Mouse (Mus musculus) intestine, embryonic 14.5 days (tissue): ENCODE measurements around the gene Gm20765. TPM values are rescaled to one million over a fixed set of nuclear protein-coding genes. Genes with fewer than 3 reads are reported as not detected.
"Not testable (repeated sequence)": the region's sequence is repeated elsewhere in the genome, so short reads cannot be mapped to it uniquely, and the experiment has no call there.

Experiments used
- ATAC-seq: fragments of 200-750 bp; cut with Nextera tagmentation; replicated peaks from 2 replicates; pipeline ENCODE4 v1.8.0; 2017; ENCODE audit warnings: low read depth, moderate number of reproducible peaks, moderate TSS enrichment, moderate library complexity; ENCODE audit not compliant: low FRiP score, low TSS enrichment
- DNase-seq: peaks from one replicate; pipeline ENCODE4 v3.0.0-alpha.2; 2018; ENCODE audit warnings: low spot score
- H3K27ac ChIP-seq: fragments of 300-500 bp; sonication (generic); 2 replicates; pipeline ENCODE4 v1.5.1; 2014; ENCODE audit warnings: low read depth, mild to moderate bottlenecking, control low read depth
- H3K27me3 ChIP-seq: fragments of 300-500 bp; sonication (generic); replicated peaks from 2 replicates; pipeline ENCODE4 v1.6.1; 2014; ENCODE audit warnings: low read length, control low read depth; ENCODE audit not compliant: control insufficient read depth, insufficient read depth
- H3K36me3 ChIP-seq: fragments of 300-500 bp; sonication (generic); 2 replicates; pipeline ENCODE4 v1.6.1; 2014; ENCODE audit warnings: low read length, control low read depth; ENCODE audit not compliant: control insufficient read depth, insufficient read depth
- H3K4me1 ChIP-seq: fragments of 300-500 bp; sonication (generic); replicated peaks from 2 replicates; pipeline ENCODE4 v1.6.1; 2014; ENCODE audit warnings: low read length, control low read depth, mixed read lengths; ENCODE audit not compliant: control insufficient read depth, insufficient read depth
- H3K4me2 ChIP-seq: fragments of 300-500 bp; sonication (generic); 2 replicates; pipeline ENCODE4 v1.6.1; 2014; ENCODE audit warnings: low read length
- H3K4me3 ChIP-seq: fragments of 300-500 bp; sonication (generic); 2 replicates; pipeline ENCODE4 v1.5.1; 2014; ENCODE audit warnings: low read depth, low read length, control low read depth, mixed read lengths
- H3K9ac ChIP-seq: fragments of 300-500 bp; sonication (generic); 2 replicates; pipeline ENCODE4 v1.6.1; 2014; ENCODE audit warnings: mild to moderate bottlenecking, low read length
- H3K9me3 ChIP-seq: fragments of 300-500 bp; sonication (generic); 2 replicates; pipeline ENCODE4 v1.6.1; 2016; ENCODE audit warnings: low read length, control low read depth; ENCODE audit not compliant: control insufficient read depth
- WGBS: fragments of 180-500 bp; shearing (Covaris S2); extraction: QIAGEN DNeasy Blood & Tissue Kit; methylation state at CpG from one replicate; pipeline ENCODE4 v1.1.7; 2014; 5-methylcytosine and 5-hydroxymethylcytosine counted together
- polyA plus RNA-seq: library from polyadenylated mRNA; unstranded; fragments of >200 nt; fragmentation: Nextera tagmentation; extraction: Ambion mirVana; gene quantifications from 2 replicates; pipeline ENCODE4 v1.2.1, GENCODE M21; 2014

The Gm20765 gene
- polyA plus RNA-seq: not detected in 2 replicates

- H3K4me3 ChIP-seq, H3K27ac ChIP-seq, H3K27me3 ChIP-seq, H3K9ac ChIP-seq, H3K4me2 ChIP-seq, H3K36me3 ChIP-seq, DNase-seq, H3K4me1 ChIP-seq, ATAC-seq, H3K9me3 ChIP-seq: not testable (repeated sequence)
- no CpG with 5 or more reads among the region's 3 CpGs for WGBS
Observed at GRCm38 (mm10) chr10:104185233-104185632, at the start of gene Gm20765. Gm20765 (plus strand) TSS chr10:104185533.

- not testable (repeated sequence) for DNase-seq, H3K4me1 ChIP-seq, H3K9ac ChIP-seq, H3K36me3 ChIP-seq, ATAC-seq, H3K27ac ChIP-seq, H3K4me3 ChIP-seq, H3K9me3 ChIP-seq, H3K4me2 ChIP-seq, H3K27me3 ChIP-seq
- WGBS: no CpG with 5 or more reads among the region's 3 CpGs
Observed at GRCm38 (mm10) chr10:104142687-104143086, 42.6 kb upstream of the Gm20765 start, which contains the start of gene Gm21293. Gm21293 (plus strand) TSS chr10:104142987.

- not testable (repeated sequence) for H3K4me2 ChIP-seq, H3K36me3 ChIP-seq, DNase-seq, H3K4me1 ChIP-seq, H3K27ac ChIP-seq, H3K9ac ChIP-seq, H3K4me3 ChIP-seq, ATAC-seq, H3K27me3 ChIP-seq, H3K9me3 ChIP-seq
- no CpG with 5 or more reads among the region's 3 CpGs for WGBS
Observed at GRCm38 (mm10) chr10:104151197-104151596, 34.1 kb upstream of the Gm20765 start, which contains the start of gene Gm6763. Gm6763 (plus strand) TSS chr10:104151497.

- H3K27ac ChIP-seq, H3K4me1 ChIP-seq, DNase-seq, H3K9me3 ChIP-seq, H3K4me3 ChIP-seq, H3K9ac ChIP-seq, H3K36me3 ChIP-seq, H3K4me2 ChIP-seq, H3K27me3 ChIP-seq, ATAC-seq: not testable (repeated sequence)
- WGBS: no CpG with 5 or more reads among the region's 3 CpGs
Observed at GRCm38 (mm10) chr10:104159706-104160105, 25.6 kb upstream of the Gm20765 start, which contains the start of gene Gm8764. Gm8764 (plus strand) TSS chr10:104160006.

- not testable (repeated sequence) for H3K4me3 ChIP-seq, H3K9ac ChIP-seq, H3K27me3 ChIP-seq, H3K9me3 ChIP-seq, H3K27ac ChIP-seq, ATAC-seq, DNase-seq, H3K4me1 ChIP-seq, H3K4me2 ChIP-seq, H3K36me3 ChIP-seq
- no CpG with 5 or more reads among the region's 3 CpGs for WGBS
Observed at GRCm38 (mm10) chr10:104168215-104168614, 17.1 kb upstream of the Gm20765 start, which contains the start of gene Gm21304. Gm21304 (plus strand) TSS chr10:104168515.

- not testable (repeated sequence) for H3K4me2 ChIP-seq, H3K27me3 ChIP-seq, H3K9me3 ChIP-seq, H3K27ac ChIP-seq, H3K9ac ChIP-seq, H3K36me3 ChIP-seq, DNase-seq, H3K4me3 ChIP-seq, ATAC-seq, H3K4me1 ChIP-seq
- WGBS: no CpG with 5 or more reads among the region's 3 CpGs
Observed at GRCm38 (mm10) chr10:104176724-104177123, 8.6 kb upstream of the Gm20765 start, which contains the start of gene Gm21312. Gm21312 (plus strand) TSS chr10:104177024.

GRCm38 (mm10) chr10:104193742-104194141 is 8.4 kb downstream of the Gm20765 start, which contains the start of gene Gm4340:
Gm4340 (plus strand) TSS chr10:104194042.
- no CpG with 5 or more reads among the region's 3 CpGs for WGBS
- H3K4me2 ChIP-seq, H3K4me3 ChIP-seq, H3K36me3 ChIP-seq, DNase-seq, H3K27me3 ChIP-seq, H3K9me3 ChIP-seq, H3K27ac ChIP-seq, H3K9ac ChIP-seq, H3K4me1 ChIP-seq, ATAC-seq: not testable (repeated sequence)

GRCm38 (mm10) chr10:104209655-104210054 is 24.3 kb downstream of the Gm20765 start:
- no peaks in the 10 kb centered on the region for H3K4me1 ChIP-seq
- H3K36me3 ChIP-seq: no peaks in the 10 kb centered on the region
- ATAC-seq (no peak), DNase-seq (no peak)
- no peak overlapping the region for H3K9ac ChIP-seq
- H3K4me2 ChIP-seq: no peak overlapping the region
- H3K27ac ChIP-seq: no peak overlapping the region
- H3K9me3 ChIP-seq: no peaks in the 10 kb centered on the region
- 85% methylated on average over 1 of the region's 1 CpGs for WGBS
- H3K27me3 ChIP-seq: no peaks in the 10 kb centered on the region
- H3K4me3 ChIP-seq: no peak overlapping the region
